Mouse (Mus musculus): ENCODE data around the gene Cacna1i. TPM values are rescaled to one million over a fixed set of nuclear protein-coding genes. Genes with fewer than 3 reads are reported as not detected.

Cacna1i gene
- polyA plus RNA-seq, 1 experiment from 2014 or later, result 0.95 TPM

DNA sequence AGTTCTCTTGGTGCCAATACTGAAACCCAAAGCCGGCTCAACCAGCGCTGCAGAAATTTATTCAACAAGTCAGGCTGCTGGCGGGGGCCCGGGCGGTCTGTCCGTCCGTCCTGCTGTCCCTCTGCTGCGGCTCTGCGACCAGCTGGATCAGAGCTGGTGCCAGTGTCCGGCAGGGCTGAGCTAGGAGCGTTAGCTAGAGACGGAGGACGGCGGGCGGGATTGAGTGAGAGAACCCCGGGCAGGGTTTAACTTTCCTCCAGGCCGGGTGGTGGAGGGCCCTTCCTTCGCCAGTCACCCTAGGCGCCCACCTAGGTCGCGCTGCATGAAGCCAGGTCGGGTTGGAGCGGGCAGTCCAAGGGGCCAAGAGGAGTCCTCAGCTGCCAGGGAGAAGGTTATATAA is 998 bp downstream of the Cacna1i start:
- H3K4me1 ChIP-seq (ENCODE audit: control insufficient read depth, insufficient read depth, low read length), result 0 out of 2 replicates have a peak, but pooled peaks cover 3% of the 10 kb centered on the region
- H3K4me3 ChIP-seq (ENCODE audit: low read depth, low read length), result peak overlapping the region; percentile 58
- no peaks in the 10 kb centered on the region for H3K9me3 ChIP-seq (ENCODE audit: control insufficient read depth, low read length)
- H3K9ac ChIP-seq (replicated peaks; ENCODE audit: low read depth, low read length), result peak overlapping the region; percentile 75
- H3K36me3 ChIP-seq (ENCODE audit: control insufficient read depth, insufficient read depth, low read length), result no peaks in the 10 kb centered on the region
- H3K27me3 ChIP-seq (ENCODE audit: control insufficient read depth, insufficient read depth, low read length), result peaks cover 25% of the 10 kb centered on the region
- WGBS, result 2% methylated on average over 23 of the region's 23 CpGs
- H3K4me2 ChIP-seq (ENCODE audit: low read depth, low read length), result peak overlapping the region; percentile 85
- H3K27ac ChIP-seq (ENCODE audit: low read depth, low read length), result no peak overlapping the region
- no peak for ATAC-seq (ENCODE audit: low read depth)

DNA sequence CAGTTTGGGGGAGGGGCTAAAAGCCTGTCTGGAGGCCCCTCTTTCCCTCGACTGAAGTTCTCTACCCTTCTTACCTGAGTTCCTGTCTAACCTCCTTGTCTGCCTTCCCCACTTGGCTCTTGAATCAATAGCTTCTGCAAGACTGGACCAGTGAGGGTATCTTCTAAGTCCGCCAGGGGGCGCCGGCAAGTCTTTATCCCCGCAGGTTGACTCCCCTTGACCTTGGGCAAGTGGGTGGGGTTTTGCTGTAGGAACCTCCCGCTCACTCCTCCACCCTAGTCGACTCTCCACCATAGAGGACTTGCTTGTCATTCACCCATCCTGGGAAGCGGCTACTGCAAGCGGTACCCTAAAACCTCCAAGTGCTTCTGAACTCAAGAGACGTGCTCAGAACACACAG is 2.4 kb downstream of the Cacna1i start:
- Histone ChIP-seq H3K27ac (ENCODE audit: low read depth, low read length) (no peak overlapping the region), H3K9me3 (ENCODE audit: control insufficient read depth, low read length) (no peaks in the 10 kb centered on the region), H3K4me3 (ENCODE audit: low read depth, low read length) (no peak overlapping the region), H3K4me1 (ENCODE audit: control insufficient read depth, insufficient read depth, low read length) (0 out of 2 replicates have a peak, but pooled peaks cover 3% of the 10 kb centered on the region), H3K36me3 (ENCODE audit: control insufficient read depth, insufficient read depth, low read length) (no peaks in the 10 kb centered on the region), H3K27me3 (ENCODE audit: control insufficient read depth, insufficient read depth, low read length) (peaks cover 25% of the 10 kb centered on the region), H3K9ac (replicated peaks; ENCODE audit: low read depth, low read length) (no peak overlapping the region), H3K4me2 (ENCODE audit: low read depth, low read length) (no peak overlapping the region)
- no peak for ATAC-seq (ENCODE audit: low read depth)
- WGBS, result 5% methylated on average over 10 of the region's 10 CpGs

DNA sequence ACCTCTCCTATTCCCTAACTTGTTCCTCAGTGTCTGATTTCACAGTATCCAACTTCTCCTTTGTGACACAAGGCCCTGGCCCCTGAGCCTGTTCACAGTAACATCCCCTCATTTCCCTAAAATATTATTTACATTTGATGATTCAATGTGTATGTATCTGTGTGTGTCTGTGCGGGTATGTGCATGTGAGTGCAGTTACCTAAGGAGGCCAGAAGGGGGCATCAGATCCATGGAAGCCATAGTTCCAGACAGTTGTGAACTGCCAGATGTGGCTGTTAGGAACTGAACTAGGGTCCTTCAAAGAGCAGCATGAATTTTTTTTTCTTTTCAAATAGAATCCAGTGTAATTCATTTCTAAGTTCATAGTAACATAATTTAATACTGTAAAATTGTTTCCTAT is 10.1 kb downstream of the Cacna1i start:
- no peaks in the 10 kb centered on the region for H3K9me3 ChIP-seq (ENCODE audit: control insufficient read depth, low read length)
- H3K4me3 ChIP-seq (ENCODE audit: low read depth, low read length), result no peak overlapping the region
- H3K9ac ChIP-seq (replicated peaks; ENCODE audit: low read depth, low read length), result no peak overlapping the region
- no peaks in the 10 kb centered on the region for H3K4me1 ChIP-seq (ENCODE audit: control insufficient read depth, insufficient read depth, low read length)
- 100% methylated on average over 1 of the region's 1 CpGs for WGBS
- no peak for ATAC-seq (ENCODE audit: low read depth)
- no peaks in the 10 kb centered on the region for H3K36me3 ChIP-seq (ENCODE audit: control insufficient read depth, insufficient read depth, low read length)
- no peaks in the 10 kb centered on the region for H3K27me3 ChIP-seq (ENCODE audit: control insufficient read depth, insufficient read depth, low read length)
- H3K27ac ChIP-seq (ENCODE audit: low read depth, low read length), result no peak overlapping the region
- H3K4me2 ChIP-seq (ENCODE audit: low read depth, low read length), result no peak overlapping the region

DNA sequence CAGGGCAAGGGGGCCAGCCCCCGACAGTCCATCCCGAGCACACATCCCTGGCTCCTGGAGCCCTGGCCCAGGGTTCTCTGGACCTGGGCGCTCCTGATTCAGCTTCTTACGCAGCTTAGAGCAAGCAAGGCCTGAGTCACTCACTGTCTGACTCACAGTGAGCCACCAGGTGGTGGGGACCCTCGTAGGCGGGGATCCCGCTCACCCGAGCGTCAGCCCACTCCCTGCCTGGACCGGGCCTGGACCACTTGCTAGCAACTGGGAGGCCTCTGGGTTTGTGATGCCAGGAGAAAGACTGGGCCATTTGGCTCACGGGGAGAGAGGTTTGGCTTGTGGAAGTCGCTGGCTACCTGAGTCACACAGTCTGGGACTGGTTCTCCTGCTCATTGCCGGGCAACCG is 16.7 kb downstream of the Cacna1i start:
- WGBS, result 79% methylated on average over 14 of the region's 14 CpGs
- Histone ChIP-seq H3K4me1 (ENCODE audit: control insufficient read depth, insufficient read depth, low read length) (no peaks in the 10 kb centered on the region), H3K4me3 (ENCODE audit: low read depth, low read length) (no peak overlapping the region), H3K9ac (replicated peaks; ENCODE audit: low read depth, low read length) (no peak overlapping the region), H3K27me3 (ENCODE audit: control insufficient read depth, insufficient read depth, low read length) (no peaks in the 10 kb centered on the region), H3K4me2 (ENCODE audit: low read depth, low read length) (no peak overlapping the region), H3K27ac (ENCODE audit: low read depth, low read length) (no peak overlapping the region), H3K36me3 (ENCODE audit: control insufficient read depth, insufficient read depth, low read length) (no peaks in the 10 kb centered on the region), H3K9me3 (ENCODE audit: control insufficient read depth, low read length) (no peaks in the 10 kb centered on the region)
- no peak for ATAC-seq (ENCODE audit: low read depth)

DNA sequence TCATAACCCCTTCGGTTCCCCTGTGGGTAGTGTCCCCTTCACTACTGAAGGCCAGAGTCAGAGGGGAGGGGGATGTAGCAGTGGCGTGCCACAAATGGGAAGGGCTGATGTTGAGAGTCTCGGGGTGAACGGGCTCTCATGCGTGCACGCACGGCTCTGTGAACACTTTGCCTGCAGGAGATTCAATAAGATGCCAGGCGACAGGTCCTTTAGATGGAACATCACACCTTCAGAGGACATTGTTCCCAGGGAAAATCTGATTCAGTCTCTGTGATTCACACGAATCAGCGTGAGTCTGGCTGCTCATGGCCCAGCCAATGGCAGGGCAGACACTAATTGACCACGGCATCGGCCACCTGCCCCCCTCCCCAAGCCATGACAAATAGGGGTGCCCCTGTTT is 17.1 kb downstream of the Cacna1i start:
- Histone ChIP-seq H3K4me1 (ENCODE audit: control insufficient read depth, insufficient read depth, low read length) (no peaks in the 10 kb centered on the region), H3K4me2 (ENCODE audit: low read depth, low read length) (no peak overlapping the region), H3K9me3 (ENCODE audit: control insufficient read depth, low read length) (no peaks in the 10 kb centered on the region), H3K9ac (replicated peaks; ENCODE audit: low read depth, low read length) (no peak overlapping the region), H3K36me3 (ENCODE audit: control insufficient read depth, insufficient read depth, low read length) (no peaks in the 10 kb centered on the region), H3K4me3 (ENCODE audit: low read depth, low read length) (no peak overlapping the region), H3K27me3 (ENCODE audit: control insufficient read depth, insufficient read depth, low read length) (no peaks in the 10 kb centered on the region), H3K27ac (ENCODE audit: low read depth, low read length) (no peak overlapping the region)
- 72% methylated on average over 12 of the region's 12 CpGs for WGBS
- ATAC-seq (ENCODE audit: low read depth), result no peak

DNA sequence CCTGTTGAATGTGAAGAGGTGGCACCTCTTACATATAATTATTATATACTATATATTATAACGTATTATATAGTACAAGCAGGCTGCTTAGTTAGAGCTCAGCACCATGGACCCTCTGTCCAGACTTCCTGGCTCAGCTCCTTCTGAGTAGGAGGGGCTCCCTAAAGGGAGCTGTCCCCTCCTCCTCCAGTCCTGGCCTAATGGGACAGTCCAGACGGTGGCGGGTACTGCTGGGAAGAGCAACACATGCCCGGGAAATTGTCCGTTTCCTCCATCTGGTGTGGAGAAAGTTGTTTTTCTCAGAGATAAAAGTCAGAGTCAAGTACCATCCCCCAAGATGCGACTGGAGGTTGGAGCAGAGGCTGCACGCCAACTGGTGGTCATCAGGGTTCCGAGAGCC is 19.1 kb downstream of the Cacna1i start:
- no peak overlapping the region for H3K27ac ChIP-seq (ENCODE audit: low read depth, low read length)
- ATAC-seq (ENCODE audit: low read depth), result no peak
- H3K4me2 ChIP-seq (ENCODE audit: low read depth, low read length), result no peak overlapping the region
- no peaks in the 10 kb centered on the region for H3K27me3 ChIP-seq (ENCODE audit: control insufficient read depth, insufficient read depth, low read length)
- no peak overlapping the region for H3K9ac ChIP-seq (replicated peaks; ENCODE audit: low read depth, low read length)
- H3K4me3 ChIP-seq (ENCODE audit: low read depth, low read length), result no peak overlapping the region
- H3K36me3 ChIP-seq (ENCODE audit: control insufficient read depth, insufficient read depth, low read length), result no peaks in the 10 kb centered on the region
- no peaks in the 10 kb centered on the region for H3K4me1 ChIP-seq (ENCODE audit: control insufficient read depth, insufficient read depth, low read length)
- no peaks in the 10 kb centered on the region for H3K9me3 ChIP-seq (ENCODE audit: control insufficient read depth, low read length)
- WGBS, result 60% methylated on average over 8 of the region's 8 CpGs

DNA sequence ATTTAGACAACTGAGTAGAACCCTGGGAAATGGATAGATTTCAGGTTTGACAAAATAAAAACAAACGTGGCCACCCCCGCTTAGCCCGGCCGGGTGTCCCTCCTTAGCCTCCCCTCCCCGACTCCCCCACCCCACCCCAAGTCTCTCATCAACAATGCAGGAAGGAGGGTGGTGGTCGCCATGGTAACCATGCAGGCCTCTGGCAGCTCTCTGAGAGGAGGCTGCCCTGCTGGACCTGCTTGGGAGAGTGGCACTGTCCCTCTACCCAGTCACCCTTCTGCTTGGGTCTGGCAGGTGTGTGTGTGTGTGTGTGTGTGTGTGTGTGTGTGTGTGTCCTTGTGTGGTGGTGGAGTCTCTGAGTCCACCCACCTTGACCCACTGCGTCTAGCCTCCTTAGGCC is 27.7 kb downstream of the Cacna1i start:
- ATAC-seq (ENCODE audit: low read depth), result peak; percentile 61; the same call in 1 of the 2 replicates
- Histone ChIP-seq H3K4me1 (ENCODE audit: control insufficient read depth, insufficient read depth, low read length) (no peaks in the 10 kb centered on the region), H3K4me2 (ENCODE audit: low read depth, low read length) (no peak overlapping the region), H3K9me3 (ENCODE audit: control insufficient read depth, low read length) (no peaks in the 10 kb centered on the region), H3K27ac (ENCODE audit: low read depth, low read length) (no peak overlapping the region), H3K27me3 (ENCODE audit: control insufficient read depth, insufficient read depth, low read length) (no peaks in the 10 kb centered on the region), H3K9ac (replicated peaks; ENCODE audit: low read depth, low read length) (no peak overlapping the region), H3K4me3 (ENCODE audit: low read depth, low read length) (no peak overlapping the region), H3K36me3 (ENCODE audit: control insufficient read depth, insufficient read depth, low read length) (no peaks in the 10 kb centered on the region)
- 25% methylated on average over 7 of the region's 7 CpGs for WGBS

DNA sequence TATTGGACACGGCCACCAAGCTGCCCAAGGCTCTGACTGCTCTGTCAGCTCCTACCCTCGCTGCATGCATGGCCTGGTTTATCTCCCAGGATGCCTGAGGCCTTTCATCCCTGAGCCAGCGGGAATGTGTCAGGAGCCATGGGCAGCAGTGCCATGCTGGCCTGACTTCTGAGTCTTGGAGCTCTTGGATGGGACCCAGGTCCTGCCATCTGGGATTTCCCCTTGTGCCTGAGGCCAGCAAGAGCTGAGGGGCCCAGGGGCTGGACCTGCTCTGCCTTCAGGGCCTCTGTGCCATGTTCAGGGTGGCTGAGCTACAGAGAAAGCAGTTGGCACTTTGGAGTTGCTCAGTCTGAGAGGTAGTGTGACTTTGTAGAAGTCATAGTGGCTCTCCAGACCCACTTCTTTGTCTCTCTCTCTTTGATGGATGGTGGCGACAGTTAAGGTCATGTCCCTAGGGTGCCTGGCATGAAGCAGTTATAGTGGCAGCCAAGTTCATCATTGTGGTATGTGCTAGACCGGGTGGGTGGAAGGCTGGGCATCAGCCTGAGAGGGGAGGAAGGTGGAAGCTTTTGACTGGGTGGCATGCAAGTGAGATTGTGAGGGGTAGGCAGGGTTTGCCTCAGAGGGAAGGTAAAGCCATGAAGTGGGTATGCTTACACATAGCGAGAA is 30.1 kb downstream of the Cacna1i start:
- Histone ChIP-seq H3K9me3 (ENCODE audit: control insufficient read depth, low read length) (no peaks in the 10 kb centered on the region), H3K4me3 (ENCODE audit: low read depth, low read length) (no peak overlapping the region), H3K4me2 (ENCODE audit: low read depth, low read length) (no peak overlapping the region), H3K36me3 (ENCODE audit: control insufficient read depth, insufficient read depth, low read length) (no peaks in the 10 kb centered on the region), H3K4me1 (ENCODE audit: control insufficient read depth, insufficient read depth, low read length) (no peaks in the 10 kb centered on the region), H3K9ac (replicated peaks; ENCODE audit: low read depth, low read length) (no peak overlapping the region), H3K27ac (ENCODE audit: low read depth, low read length) (no peak overlapping the region), H3K27me3 (ENCODE audit: control insufficient read depth, insufficient read depth, low read length) (no peaks in the 10 kb centered on the region)
- no peak for ATAC-seq (ENCODE audit: low read depth)
- WGBS, result 82% methylated on average over 6 of the region's 6 CpGs

DNA sequence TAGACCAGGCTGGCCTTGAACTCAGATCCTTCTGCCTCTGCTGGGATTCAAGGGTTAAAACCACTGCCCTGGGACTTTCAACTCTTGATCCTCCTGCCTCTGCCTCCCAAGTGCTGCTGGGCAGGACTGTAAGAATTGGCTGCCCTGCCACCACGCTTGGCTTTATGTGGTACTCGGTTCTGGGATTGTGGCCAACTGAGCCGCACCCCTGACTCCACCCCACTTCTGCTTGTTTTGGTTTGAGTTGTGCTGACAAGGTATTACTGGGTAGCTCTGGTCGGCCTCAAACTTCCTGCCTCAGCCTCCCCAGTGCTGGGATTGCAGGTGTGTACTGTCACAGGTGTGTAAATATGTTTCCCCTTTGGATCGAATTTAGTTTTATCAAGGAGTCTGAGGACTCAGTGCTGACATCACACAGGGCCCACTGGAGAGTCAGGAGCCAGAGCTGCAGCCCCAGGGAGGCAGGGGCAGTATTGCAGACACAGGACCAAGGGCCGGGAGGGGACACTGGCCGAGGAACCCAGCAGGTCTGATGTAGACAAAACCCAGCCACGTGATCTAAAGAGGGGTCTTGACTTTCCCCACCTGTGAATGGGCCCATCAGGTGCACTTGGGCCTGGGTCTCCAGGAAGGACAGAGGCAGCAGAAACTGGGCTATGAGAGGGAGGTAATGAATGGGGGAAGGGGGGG is 30.9 kb downstream of the Cacna1i start:
- Histone ChIP-seq H3K4me1 (ENCODE audit: control insufficient read depth, insufficient read depth, low read length) (no peaks in the 10 kb centered on the region), H3K27ac (ENCODE audit: low read depth, low read length) (no peak overlapping the region), H3K27me3 (ENCODE audit: control insufficient read depth, insufficient read depth, low read length) (no peaks in the 10 kb centered on the region), H3K36me3 (ENCODE audit: control insufficient read depth, insufficient read depth, low read length) (no peaks in the 10 kb centered on the region), H3K9ac (replicated peaks; ENCODE audit: low read depth, low read length) (no peak overlapping the region), H3K4me3 (ENCODE audit: low read depth, low read length) (no peak overlapping the region), H3K4me2 (ENCODE audit: low read depth, low read length) (no peak overlapping the region), H3K9me3 (ENCODE audit: control insufficient read depth, low read length) (no peaks in the 10 kb centered on the region)
- WGBS, result 70% methylated on average over 8 of the region's 8 CpGs
- no peak for ATAC-seq (ENCODE audit: low read depth)

Measured in neural tube, embryonic 14.5 days (tissue).